Mouse (Mus musculus): ENCODE results near the gene Zfp865.

DNA sequence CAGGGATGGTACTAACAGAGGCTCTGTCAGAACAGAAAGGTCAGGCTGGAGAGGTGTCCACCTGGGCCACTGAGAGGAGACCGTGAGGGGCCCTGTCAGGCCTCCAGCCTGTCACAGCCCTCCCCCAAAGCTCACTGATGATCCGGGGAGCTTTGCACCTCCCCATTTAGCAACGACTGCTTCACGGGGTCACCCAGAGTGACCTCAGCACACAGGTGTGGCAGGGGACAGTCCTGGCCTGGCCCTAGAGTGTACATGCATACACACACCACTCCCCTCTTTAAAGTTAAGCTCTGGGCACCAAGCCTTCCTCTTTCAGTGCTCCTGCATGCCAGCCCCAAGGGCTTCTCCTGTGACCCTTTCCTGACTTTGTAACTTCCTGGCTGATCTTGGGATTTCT lies 44.7 kb upstream of the Zfp865 start:
- TF ChIP-seq POLR2A (IDR thresholded peaks at IDR 0.05; ENCODE audit: control insufficient read depth, low read depth, low read length) (no peak), CTCF (IDR thresholded peaks at IDR 0.05; ENCODE audit: control insufficient read depth, insufficient read depth, insufficient replicate concordance, low read depth, low read length) (no peak)
